Mouse (Mus musculus) kidney, adult 2 months (tissue): ENCODE measurements around the gene Mllt3. TPM values are rescaled to one million over a fixed set of nuclear protein-coding genes. Genes with fewer than 3 reads are reported as not detected.

ENCODE experiments used
- DNase-seq: peaks from one replicate; pipeline ENCODE4 v3.0.0; 2021
- H3K27ac ChIP-seq: fragments of 200-500 bp; 2 replicates; pipeline ENCODE4 v1.5.1; 2012; ENCODE audit warnings: low read depth, low read length, control low read depth, inconsistent platforms; ENCODE audit not compliant: insufficient read depth
- H3K27me3 ChIP-seq: fragments of 200-500 bp; replicated peaks from 2 replicates; pipeline ENCODE4 v1.6.1; 2012; ENCODE audit warnings: mild to moderate bottlenecking, moderate library complexity, low read length, inconsistent platforms; ENCODE audit not compliant: control insufficient read depth, insufficient read depth
- H3K36me3 ChIP-seq: fragments of 200-500 bp; 2 replicates; pipeline ENCODE4 v1.6.1; 2012; ENCODE audit warnings: mild to moderate bottlenecking, moderate library complexity, low read length, inconsistent platforms; ENCODE audit not compliant: control insufficient read depth, insufficient read depth
- H3K4me1 ChIP-seq: fragments of 200-500 bp; 2 replicates; pipeline ENCODE4 v1.6.1; 2011; ENCODE audit warnings: low read length; ENCODE audit not compliant: control insufficient read depth, insufficient read depth
- H3K4me3 ChIP-seq: fragments of 200-500 bp; 2 replicates; pipeline ENCODE4 v1.5.1; 2011; ENCODE audit warnings: mild to moderate bottlenecking, low read depth, low read length, control low read depth; ENCODE audit not compliant: insufficient read depth
- CTCF ChIP-seq: fragments of 200-500 bp; conservative IDR thresholded peaks from 2 replicates; pipeline ENCODE4 v1.5.1; 2011; ENCODE audit warnings: low read depth, mild to moderate bottlenecking, control low read depth, low read length, moderate library complexity, mixed read lengths; ENCODE audit not compliant: insufficient read depth, insufficient read length
- POLR2A ChIP-seq: fragments of 200-500 bp; IDR thresholded peaks from one replicate; pipeline ENCODE4 v1.6.1; 2011; ENCODE audit warnings: low read depth, low read length, control low read depth
- WGBS: fragments of 180-500 bp; shearing (Covaris S2); methylation state at CpG from one replicate; pipeline ENCODE4 v1.1.7; 2018; 5-methylcytosine and 5-hydroxymethylcytosine counted together
- polyA plus RNA-seq: library from polyadenylated mRNA; depleted of rRNA; stranded (reverse); fragments of >200 nt; gene quantifications from 2 replicates; pipeline ENCODE4 v1.2.3, GENCODE M21; 2012

Mllt3 gene
- polyA plus RNA-seq, 1 experiment: 5.2 TPM

GRCm38 (mm10) chr4:87759625-87760024, 273.5 kb downstream of the Mllt3 start:
- 66% methylated on average over 2 of the region's 2 CpGs for WGBS
- Histone ChIP-seq H3K4me3 (no peak overlapping the region), H3K4me1 (no peaks in the 10 kb centered on the region), H3K27ac (no peak overlapping the region), H3K36me3 (no peaks in the 10 kb centered on the region), H3K27me3 (no peaks in the 10 kb centered on the region; the same call in 1 of the 2 replicates)
- no peak for TF ChIP-seq CTCF
- TF ChIP-seq POLR2A: no peak
- DNase-seq: no peak

- Histone ChIP-seq H3K4me3 (no peak overlapping the region), H3K27me3 (no peaks in the 10 kb centered on the region; the same call in 1 of the 2 replicates), H3K27ac (no peak overlapping the region), H3K36me3 (no peaks in the 10 kb centered on the region), H3K4me1 (no peaks in the 10 kb centered on the region)
- no peak for DNase-seq
- TF ChIP-seq CTCF (no peak), POLR2A (no peak)
- WGBS: 92% methylated on average over 6 of the region's 6 CpGs
These were observed 274.1 kb downstream of the Mllt3 start for GRCm38 (mm10) chr4:87759110-87759509.

GRCm38 (mm10) chr4:87751515-87751864, 281.7 kb downstream of the Mllt3 start:
- no peaks in the 10 kb centered on the region; the same call in 1 of the 2 replicates for H3K27me3 ChIP-seq
- DNase-seq: no peak
- no peaks in the 10 kb centered on the region for H3K4me1 ChIP-seq
- no peak overlapping the region for H3K4me3 ChIP-seq
- H3K27ac ChIP-seq: no peak overlapping the region
- TF ChIP-seq POLR2A (no peak), CTCF (no peak)
- H3K36me3 ChIP-seq: no peaks in the 10 kb centered on the region
- WGBS: 93% methylated on average over 2 of the region's 2 CpGs

- no peak for DNase-seq
- no peaks in the 10 kb centered on the region for H3K36me3 ChIP-seq
- TF ChIP-seq CTCF (no peak), POLR2A (no peak)
- WGBS: 92% methylated on average over 5 of the region's 5 CpGs
- no peak overlapping the region for H3K27ac ChIP-seq
- no peaks in the 10 kb centered on the region for H3K4me1 ChIP-seq
- H3K4me3 ChIP-seq: no peak overlapping the region
- H3K27me3 ChIP-seq: no peaks in the 10 kb centered on the region; the same call in 1 of the 2 replicates
These were observed 282.2 kb downstream of the Mllt3 start for GRCm38 (mm10) chr4:87750856-87751514.

- TF ChIP-seq POLR2A (no peak), CTCF (no peak)
- Histone ChIP-seq H3K4me1 (no peaks in the 10 kb centered on the region), H3K4me3 (no peak overlapping the region), H3K36me3 (no peaks in the 10 kb centered on the region), H3K27ac (no peak overlapping the region), H3K27me3 (no peaks in the 10 kb centered on the region)
- DNase-seq: no peak
- 56% methylated on average over 4 of the region's 4 CpGs for WGBS
These were observed 283.5 kb downstream of the Mllt3 start for GRCm38 (mm10) chr4:87749532-87750234.

DNA sequence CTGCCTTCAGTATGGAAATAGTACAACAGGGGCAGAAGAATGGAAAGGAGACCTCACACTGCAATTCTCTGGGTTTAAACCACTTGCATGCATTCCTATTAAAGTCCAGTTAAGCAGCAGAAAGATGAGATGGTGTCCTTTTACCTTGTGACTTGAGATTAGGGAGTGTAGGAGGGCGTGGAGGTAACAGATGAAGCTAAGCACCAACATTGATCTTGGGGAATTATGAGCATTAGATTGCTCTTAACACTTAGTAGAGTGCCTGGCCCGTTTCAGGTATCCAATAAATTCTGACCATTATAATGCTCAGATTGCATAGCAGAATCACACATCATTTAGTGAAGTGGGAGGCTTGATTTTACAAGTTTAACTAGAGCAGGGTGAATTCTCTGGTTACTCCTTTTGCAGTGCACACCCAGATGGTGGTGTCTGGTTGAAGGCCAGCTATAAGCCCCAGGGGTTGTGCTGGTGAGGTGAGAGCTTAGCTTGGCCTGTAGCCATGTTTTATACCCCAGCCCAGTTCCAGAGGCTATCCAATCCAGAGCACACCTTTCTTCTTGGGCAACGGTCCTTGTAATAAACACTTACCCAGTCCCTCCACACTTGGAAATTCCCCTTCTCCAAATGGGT, 288.0 kb downstream of the Mllt3 start:
- Histone ChIP-seq H3K4me3 (no peak overlapping the region), H3K4me1 (no peaks in the 10 kb centered on the region), H3K36me3 (no peaks in the 10 kb centered on the region), H3K27me3 (no peaks in the 10 kb centered on the region), H3K27ac (no peak overlapping the region)
- no peak for DNase-seq
- 58% methylated on average over 3 of the region's 3 CpGs for WGBS
- TF ChIP-seq CTCF (no peak), POLR2A (no peak)

DNA sequence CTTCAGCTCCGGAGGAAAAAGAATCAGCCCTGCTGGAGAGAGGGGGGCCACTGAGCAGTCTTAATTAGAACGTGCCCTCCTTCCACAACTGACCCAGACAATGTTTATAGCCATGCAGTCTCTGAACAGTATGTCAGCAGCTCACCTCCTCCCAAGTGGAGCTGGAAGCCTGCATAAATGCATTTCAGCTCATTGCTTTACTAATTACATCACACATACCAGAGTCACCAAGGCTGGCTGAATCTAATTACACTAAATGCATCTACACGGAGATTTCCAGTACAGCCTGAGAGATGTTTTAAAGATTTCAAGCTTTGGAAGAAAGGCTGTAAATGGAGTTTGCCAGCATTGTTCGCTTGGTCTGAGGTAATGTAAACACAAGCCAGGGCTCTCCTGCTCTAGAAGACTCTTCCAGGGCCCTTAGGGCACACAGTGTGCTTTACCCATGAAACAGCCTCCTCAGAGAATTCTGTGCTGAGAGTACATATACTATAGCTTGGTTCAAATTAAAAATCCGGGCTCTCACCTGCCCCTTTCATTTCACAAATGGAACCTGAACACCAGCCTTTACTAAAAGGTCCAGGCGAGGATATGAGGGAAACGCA, 293.5 kb downstream of the Mllt3 start:
- WGBS: 45% methylated on average over 7 of the region's 7 CpGs
- H3K4me1 ChIP-seq: no peaks in the 10 kb centered on the region
- no peaks in the 10 kb centered on the region for H3K36me3 ChIP-seq
- peak; percentile 9 for DNase-seq
- no peak overlapping the region for H3K4me3 ChIP-seq
- no peak overlapping the region for H3K27ac ChIP-seq
- TF ChIP-seq POLR2A (no peak), CTCF (no peak)
- H3K27me3 ChIP-seq: no peaks in the 10 kb centered on the region
